Mouse (Mus musculus): ENCODE results near the gene Pole4. TPM values are rescaled to one million over a fixed set of nuclear protein-coding genes. Genes with fewer than 3 reads are reported as not detected.

Pole4 gene
- polyA plus RNA-seq, 1 experiment from 2014 or later = 101 TPM

DNA sequence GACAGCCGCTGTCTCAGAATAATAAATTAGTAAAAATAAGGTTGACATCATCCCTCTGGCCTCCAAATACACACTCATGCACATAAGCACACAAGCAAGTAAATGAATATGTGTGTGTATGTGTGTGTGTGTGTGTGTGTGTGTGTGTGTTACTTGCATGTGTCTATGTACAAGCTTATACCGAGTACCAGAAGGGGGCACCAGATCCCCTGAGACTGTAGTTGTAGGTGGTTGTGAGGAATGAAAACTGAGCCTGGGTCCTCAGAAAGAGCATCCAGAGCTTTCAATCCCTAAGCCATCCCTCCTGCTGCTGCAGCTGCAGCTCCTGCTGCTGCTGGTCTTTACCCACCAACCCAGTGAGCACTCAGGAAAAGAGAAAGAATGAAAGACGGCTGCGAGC lies 96.4 kb downstream of the Pole4 start:
- Histone ChIP-seq H3K4me2 (replicated peaks) (no peak overlapping the region), H3K9me3 (no peaks in the 10 kb centered on the region), H3K4me1 (no peaks in the 10 kb centered on the region), H3K36me3 (no peaks in the 10 kb centered on the region), H3K9ac (no peak overlapping the region), H3K4me3 (no peak overlapping the region), H3K27ac (no peak overlapping the region), H3K27me3 (no peaks in the 10 kb centered on the region)
- no peak for ATAC-seq (ENCODE audit: low FRiP score, low read depth)
- WGBS = 88% methylated on average over 4 of the region's 4 CpGs

DNA sequence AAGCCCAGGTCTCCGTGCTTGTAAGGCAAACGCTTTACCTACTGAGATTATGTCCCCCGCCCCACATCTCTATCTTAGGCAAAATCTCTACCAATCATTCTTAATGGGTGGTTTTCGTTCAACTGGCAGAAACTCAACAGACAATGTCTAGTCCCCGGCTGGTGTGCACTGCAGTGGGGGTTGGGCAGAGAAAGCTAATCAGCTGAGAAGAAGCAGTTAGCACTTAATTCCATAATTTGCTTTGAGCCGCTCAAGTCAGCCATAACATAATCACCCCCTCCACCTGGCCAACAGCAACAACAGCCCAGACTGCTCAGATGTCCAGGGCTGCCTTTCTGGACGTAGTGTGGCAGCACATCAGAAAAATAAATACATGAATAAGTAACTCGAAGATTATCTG lies 100.4 kb downstream of the Pole4 start:
- no peak overlapping the region for H3K9ac ChIP-seq
- H3K36me3 ChIP-seq = no peaks in the 10 kb centered on the region
- no peak overlapping the region for H3K27ac ChIP-seq
- H3K4me2 ChIP-seq (replicated peaks) = no peak overlapping the region
- no peaks in the 10 kb centered on the region for H3K27me3 ChIP-seq
- no peaks in the 10 kb centered on the region for H3K4me1 ChIP-seq
- no peak for ATAC-seq (ENCODE audit: low FRiP score, low read depth)
- no peak overlapping the region for H3K4me3 ChIP-seq
- H3K9me3 ChIP-seq = no peaks in the 10 kb centered on the region
- WGBS = 59% methylated on average over 8 of the region's 8 CpGs

DNA sequence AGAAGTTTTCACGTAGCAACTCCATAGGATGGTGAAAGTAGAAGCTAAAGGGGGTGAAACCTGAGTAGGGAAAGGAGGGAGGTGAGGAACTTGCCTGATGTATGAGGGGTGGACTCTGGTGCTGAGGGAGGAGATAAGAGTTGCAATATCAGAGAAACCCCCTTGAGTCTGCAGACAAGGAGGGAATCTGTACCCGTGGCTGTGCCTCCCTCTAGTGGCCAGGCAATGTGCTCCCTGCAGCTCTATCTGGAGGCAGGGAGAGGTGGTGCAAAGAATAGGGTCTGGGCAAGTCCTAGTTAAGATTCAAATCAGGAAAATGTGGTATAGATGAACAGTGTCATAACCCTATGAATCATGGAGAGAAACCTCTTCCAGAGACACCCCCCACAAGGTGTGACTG lies 101.5 kb downstream of the Pole4 start:
- WGBS = 43% methylated on average over 2 of the region's 2 CpGs
- no peak overlapping the region for H3K4me3 ChIP-seq
- no peak for ATAC-seq (ENCODE audit: low FRiP score, low read depth)

GRCm38 (mm10) chr6:82603228-82603627 lies 101.9 kb downstream of the Pole4 start:
- Histone ChIP-seq H3K27me3 (no peaks in the 10 kb centered on the region), H3K9me3 (no peaks in the 10 kb centered on the region), H3K4me3 (no peak overlapping the region), H3K4me2 (replicated peaks) (no peak overlapping the region), H3K27ac (no peak overlapping the region), H3K9ac (no peak overlapping the region), H3K36me3 (no peaks in the 10 kb centered on the region), H3K4me1 (no peaks in the 10 kb centered on the region)
- no peak for ATAC-seq (ENCODE audit: low FRiP score, low read depth)
- WGBS = 73% methylated on average over 9 of the region's 9 CpGs

More for the DNA sequence above, 101.5 kb downstream of the Pole4 start:
- H3K4me2 ChIP-seq (replicated peaks) = no peak overlapping the region
- no peak overlapping the region for H3K9ac ChIP-seq
- no peaks in the 10 kb centered on the region for H3K9me3 ChIP-seq
- H3K4me1 ChIP-seq = no peaks in the 10 kb centered on the region
- H3K27me3 ChIP-seq = no peaks in the 10 kb centered on the region
- no peak overlapping the region for H3K27ac ChIP-seq
- no peaks in the 10 kb centered on the region for H3K36me3 ChIP-seq

GRCm38 (mm10) chr6:82595461-82596090 lies 109.6 kb downstream of the Pole4 start:
- WGBS = 36% methylated on average over 8 of the region's 8 CpGs
- H3K4me1 ChIP-seq = 0 out of 2 replicates have a peak, but pooled peaks cover 3% of the 10 kb centered on the region
- ATAC-seq (ENCODE audit: low FRiP score, low read depth) = no peak

DNA sequence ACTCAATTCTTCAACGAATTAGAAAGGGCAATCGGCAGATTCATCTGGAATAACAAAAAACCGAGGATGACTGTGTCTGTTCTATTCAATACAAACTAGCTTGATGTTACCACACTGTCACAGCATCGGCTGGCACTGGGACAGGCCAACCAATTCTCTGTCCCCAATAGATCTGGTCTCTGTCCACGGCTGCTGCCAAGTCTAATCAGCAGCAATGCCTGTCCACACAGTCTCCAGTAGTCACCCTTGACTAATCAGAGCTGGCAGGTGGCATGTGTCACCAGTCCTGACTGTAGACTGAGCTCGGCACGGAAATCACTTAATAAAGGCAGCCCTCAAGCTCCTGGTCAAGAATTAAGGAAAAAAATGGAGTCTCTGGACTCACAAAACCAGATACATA lies 115.8 kb downstream of the Pole4 start:
- Histone ChIP-seq H3K4me1 (0 out of 2 replicates have a peak, but pooled peaks cover under 1% of the 10 kb centered on the region), H3K4me3 (no peak overlapping the region), H3K4me2 (replicated peaks) (no peak overlapping the region), H3K9ac (no peak overlapping the region), H3K36me3 (no peaks in the 10 kb centered on the region), H3K27me3 (no peaks in the 10 kb centered on the region), H3K27ac (no peak overlapping the region), H3K9me3 (no peaks in the 10 kb centered on the region)
- no peak for ATAC-seq (ENCODE audit: low FRiP score, low read depth)
- 87% methylated on average over 7 of the region's 7 CpGs for WGBS

More at GRCm38 (mm10) chr6:82595461-82596090, 109.6 kb downstream of the Pole4 start:
- Histone ChIP-seq H3K9ac (no peak overlapping the region), H3K4me3 (no peak overlapping the region), H3K27ac (no peak overlapping the region), H3K9me3 (peaks cover 5% of the 10 kb centered on the region; the same call in 1 of the 2 replicates), H3K27me3 (no peaks in the 10 kb centered on the region), H3K36me3 (no peaks in the 10 kb centered on the region), H3K4me2 (replicated peaks) (no peak overlapping the region)

DNA sequence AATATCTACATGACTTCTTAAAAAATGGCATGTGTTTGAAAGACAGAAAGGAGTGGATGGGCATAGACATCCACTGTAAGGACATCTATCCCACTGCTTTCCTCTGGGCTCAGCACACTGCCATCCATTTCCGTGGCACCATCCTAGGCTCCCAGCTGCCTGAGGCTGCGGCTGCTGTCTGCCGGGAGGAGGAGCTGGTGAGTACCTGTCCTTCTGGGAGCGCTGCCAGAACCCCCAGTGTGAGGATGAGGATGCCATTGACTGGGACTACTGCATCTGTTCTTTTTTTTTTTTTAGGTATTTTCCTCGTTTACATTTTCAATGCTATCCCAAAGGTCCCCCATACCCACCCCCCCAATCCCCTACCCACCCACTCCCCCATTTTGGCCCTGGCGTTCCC lies 119.8 kb downstream of the Pole4 start:
- Histone ChIP-seq H3K27me3 (no peaks in the 10 kb centered on the region), H3K27ac (no peak overlapping the region), H3K4me1 (no peaks in the 10 kb centered on the region), H3K4me2 (replicated peaks) (no peak overlapping the region), H3K4me3 (no peak overlapping the region), H3K9ac (no peak overlapping the region), H3K9me3 (0 out of 2 replicates have a peak, but pooled peaks cover 8% of the 10 kb centered on the region), H3K36me3 (no peaks in the 10 kb centered on the region)
- no peak for ATAC-seq (ENCODE audit: low FRiP score, low read depth)
- WGBS = 62% methylated on average over 6 of the region's 6 CpGs

DNA sequence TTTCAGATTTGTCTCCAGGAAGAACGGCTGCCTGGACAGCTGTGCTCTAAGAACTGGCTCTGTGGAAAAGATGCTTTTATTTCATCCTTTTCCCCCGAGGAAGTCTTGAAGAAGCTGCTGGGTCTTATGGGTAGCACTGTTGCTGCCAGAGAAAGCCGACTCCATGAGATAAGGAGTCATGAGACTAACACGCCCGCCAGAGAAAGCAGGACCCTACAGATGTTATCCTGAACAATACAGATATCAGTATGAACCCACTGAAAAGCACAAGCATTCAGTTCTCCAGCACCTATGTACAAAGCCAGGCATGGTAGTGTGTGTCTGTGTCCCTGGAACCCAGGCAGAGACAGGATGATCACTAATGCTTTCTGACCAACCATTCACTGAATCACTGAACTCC lies 129.7 kb downstream of the Pole4 start:
- no peak overlapping the region for H3K4me3 ChIP-seq
- no peaks in the 10 kb centered on the region for H3K4me1 ChIP-seq
- H3K4me2 ChIP-seq (replicated peaks) = no peak overlapping the region
- no peaks in the 10 kb centered on the region for H3K27me3 ChIP-seq
- no peaks in the 10 kb centered on the region for H3K9me3 ChIP-seq
- no peak overlapping the region for H3K9ac ChIP-seq
- no peak overlapping the region for H3K27ac ChIP-seq
- no peaks in the 10 kb centered on the region for H3K36me3 ChIP-seq
- no peak for ATAC-seq (ENCODE audit: low FRiP score, low read depth)
- 84% methylated on average over 5 of the region's 5 CpGs for WGBS

Other genes starting within 250 kb of the Pole4 start
- gene Hk2, start 69.1 kb upstream of the Pole4 start, polyA plus RNA-seq (2015; fragmentation: Nextera tagmentation; extraction: Ambion mirVana) = 19.5 and 20.2 TPM in 2 replicates
- gene Sema4f, start 234.4 kb upstream of the Pole4 start, polyA plus RNA-seq (2015; fragmentation: Nextera tagmentation; extraction: Ambion mirVana) = 3.1 and 4.5 TPM in 2 replicates
- 0.34 and 0.65 TPM in 2 replicates for gene M1ap, start 241.5 kb upstream of the Pole4 start, polyA plus RNA-seq (2015; fragmentation: Nextera tagmentation; extraction: Ambion mirVana)